In the genomic region with DNA sequence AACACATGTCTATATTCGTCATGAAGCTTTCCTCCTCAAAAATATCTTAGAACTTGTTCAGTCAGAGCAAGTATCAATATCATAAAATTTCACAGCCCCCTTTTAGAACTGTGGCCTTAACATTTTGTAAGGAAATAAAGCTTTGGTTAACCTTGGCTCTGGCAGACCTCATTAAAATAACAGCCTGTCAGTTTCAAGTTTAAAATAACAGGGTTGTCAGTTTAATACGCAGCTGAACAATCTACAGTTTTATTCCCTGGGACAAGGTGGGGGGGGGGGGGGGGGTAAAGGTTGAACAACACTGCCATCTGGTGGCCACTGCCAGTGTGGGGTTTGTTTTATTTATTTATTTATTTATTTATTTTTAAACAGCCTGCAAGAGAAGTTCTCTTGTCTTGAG, we compare ENCODE assay signal across 9 mouse cellular contexts.
DNase-seq lines count a peak whose midpoint lies in the region; ATAC-seq and TF ChIP-seq lines count a peak whose summit lies in the region.
"Had no signal": no experiment of that assay in that cellular context is flagged by ENCODE, and none has a peak within 500 bp of the region (broad histone marks: within the 10 kb centered on the region; RNA-seq: fewer than 3 reads in every experiment).

No protein-coding gene starts in this region.

- H3K4me1 ChIP-seq in liver, adult 2 months (ENCODE audit: control insufficient read depth, insufficient read depth, low read length) = no peaks in the 10 kb centered on the region
- no peaks in the 10 kb centered on the region for H3K4me1 ChIP-seq in liver, embryonic 11.5 days (replicated peaks; ENCODE audit: control insufficient read depth, insufficient read depth, low read length)
- H3K4me1 ChIP-seq in neural tube, embryonic 11.5 days (ENCODE audit: control insufficient read depth, insufficient read depth, low read length) = 0 out of 2 replicates have a peak, but pooled peaks cover 3% of the 10 kb centered on the region
- H3K4me1 ChIP-seq: lung, embryonic 15.5 days had no signal

- H3K9ac ChIP-seq in liver, adult 2 months (ENCODE audit: low read depth, low read length) = no peak overlapping the region
- no peak overlapping the region for H3K9ac ChIP-seq in liver, embryonic 11.5 days (ENCODE audit: low read depth, low read length)
- no peak overlapping the region for H3K9ac ChIP-seq in neural tube, embryonic 11.5 days (ENCODE audit: low read length)
- H3K9ac ChIP-seq: lung, embryonic 15.5 days had no signal

- no peaks in the 10 kb centered on the region for H3K79me2 ChIP-seq in liver, adult 2 months (ENCODE audit: control insufficient read depth, insufficient read depth, low read length)

- H3K27me3 ChIP-seq in liver, adult 2 months (ENCODE audit: control insufficient read depth, insufficient read depth, low read length) = no peaks in the 10 kb centered on the region
- no peaks in the 10 kb centered on the region for H3K27me3 ChIP-seq in liver, embryonic 11.5 days (replicated peaks; ENCODE audit: control insufficient read depth, insufficient read depth, low read length)
- H3K27me3 ChIP-seq in neural tube, embryonic 11.5 days (ENCODE audit: control insufficient read depth, insufficient read depth, low read length) = no peaks in the 10 kb centered on the region
- H3K27me3 ChIP-seq: lung, embryonic 15.5 days had no signal

- WGBS in liver, adult 2 months = 33% methylated on average over 2 of the region's 2 CpGs
- WGBS in liver, embryonic 11.5 days = 38% methylated on average over 2 of the region's 2 CpGs
- WGBS in neural tube, embryonic 11.5 days = 39% methylated on average over 2 of the region's 2 CpGs

- no peak overlapping the region for H3K27ac ChIP-seq in liver, adult 2 months (replicated peaks; ENCODE audit: insufficient read depth, low read depth, low read length)
- no peak overlapping the region for H3K27ac ChIP-seq in liver, embryonic 11.5 days (ENCODE audit: low read depth, low read length)
- H3K27ac ChIP-seq in neural tube, embryonic 11.5 days (ENCODE audit: low read depth, low read length) = no peak overlapping the region
- H3K27ac ChIP-seq: lung, embryonic 15.5 days had no signal

- H3K4me2 ChIP-seq in liver, embryonic 11.5 days = no peak overlapping the region
- H3K4me2 ChIP-seq in neural tube, embryonic 11.5 days (ENCODE audit: low read depth) = no peak overlapping the region
- H3K4me2 ChIP-seq: lung, embryonic 15.5 days had no signal

- TF ChIP-seq POLR2A in liver, adult 2 months (IDR thresholded peaks at IDR 0.05; ENCODE audit: extremely low read depth, insufficient read depth, low read length) = no peak
- no peak for TF ChIP-seq POLR2A in brain, embryonic 14.5 days (IDR thresholded peaks at IDR 0.05; ENCODE audit: borderline replicate concordance, extremely low read depth, insufficient read depth, insufficient read length, poor library complexity, severe bottlenecking)

- ATAC-seq in CD4-positive, CD25-positive, alpha-beta regulatory T cell, adult 4 months = no peak
- ATAC-seq in liver, embryonic 11.5 days (replicated peaks; ENCODE audit: low FRiP score) = no peak
- no peak; the same call in 1 of the 2 replicates for ATAC-seq in neural tube, embryonic 11.5 days (ENCODE audit: insufficient read depth, low FRiP score, low TSS enrichment)

- no peak for TF ChIP-seq CTCF in liver, adult 2 months (IDR thresholded peaks at IDR 0.05; ENCODE audit: low read depth, low read length)
- peak; percentile 39; the same call in 1 of the 2 replicates for TF ChIP-seq CTCF in brain, embryonic 14.5 days (IDR thresholded peaks at IDR 0.05; ENCODE audit: borderline replicate concordance, extremely low read depth, insufficient read depth, insufficient read length)

- no peak overlapping the region for H3K4me3 ChIP-seq in liver, adult 2 months (ENCODE audit: insufficient read depth, low read depth, low read length)
- no peak overlapping the region for H3K4me3 ChIP-seq in liver, embryonic 11.5 days (ENCODE audit: low read depth, low read length)
- H3K4me3 ChIP-seq in neural tube, embryonic 11.5 days (ENCODE audit: low read depth, low read length) = no peak overlapping the region
- H3K4me3 ChIP-seq: lung, embryonic 15.5 days had no signal

- H3K36me3 ChIP-seq in liver, adult 2 months (ENCODE audit: control insufficient read depth, insufficient read depth, low read length) = no peaks in the 10 kb centered on the region
- H3K36me3 ChIP-seq in liver, embryonic 11.5 days (ENCODE audit: control insufficient read depth, insufficient read depth, low read length) = no peaks in the 10 kb centered on the region
- H3K36me3 ChIP-seq in neural tube, embryonic 11.5 days (ENCODE audit: control insufficient read depth, insufficient read depth, low read length) = no peaks in the 10 kb centered on the region
- H3K36me3 ChIP-seq: lung, embryonic 15.5 days had no signal

- DNase-seq in CD4-positive, CD25-positive, alpha-beta regulatory T cell, adult 2 months (ENCODE audit: low read depth, low spot score) = peak; percentile 42
- DNase-seq in liver, adult 2 months (ENCODE audit: extremely low read depth, low read depth, low spot score) = peak; percentile 31
- DNase-seq in liver, embryonic 11.5 days (ENCODE audit: low spot score) = no peak
- peak; percentile 78 for DNase-seq in brain, embryonic 14.5 days (ENCODE audit: low read depth)
- DNase-seq in induced T-regulatory cell, adult 2 months (ENCODE audit: low read depth) = peak; percentile 22
- peak; percentile 49 for DNase-seq in neural tube, embryonic 11.5 days (ENCODE audit: low spot score)
- no peak for DNase-seq in frontal cortex, postnatal 10 days (ENCODE audit: low spot score in 2 of 2)

- no peaks in the 10 kb centered on the region for H3K9me3 ChIP-seq in liver, embryonic 11.5 days (ENCODE audit: control insufficient read depth, low read length)
- no peaks in the 10 kb centered on the region for H3K9me3 ChIP-seq in neural tube, embryonic 11.5 days (ENCODE audit: control insufficient read depth, low read length)
- H3K9me3 ChIP-seq: lung, embryonic 15.5 days had no signal

Comparison
In these comparisons a context has a peak if more than half of its experiments do, and no peak if none do; other contexts are left out.
1. DNase-seq: peak in CD4-positive, CD25-positive, alpha-beta regulatory T cell, adult 2 months (single experiment), liver, adult 2 months (single experiment), brain, embryonic 14.5 days (single experiment), induced T-regulatory cell, adult 2 months (single experiment) and neural tube, embryonic 11.5 days (single experiment); none in liver, embryonic 11.5 days (single experiment) and frontal cortex, postnatal 10 days (0 of 2).